Mouse (Mus musculus): ENCODE data around the gene Gm8720. TPM values are rescaled to one million over a fixed set of nuclear protein-coding genes. Genes with fewer than 3 reads are reported as not detected.
"Not testable (repeated sequence)": the region's sequence is repeated elsewhere in the genome, so short reads cannot be mapped to it uniquely, and the experiment has no call there.

The Gm8720 gene
- not detected in 2 replicates for polyA plus RNA-seq (2016; fragmentation: Nextera tagmentation; extraction: Ambion mirVana)

DNA sequence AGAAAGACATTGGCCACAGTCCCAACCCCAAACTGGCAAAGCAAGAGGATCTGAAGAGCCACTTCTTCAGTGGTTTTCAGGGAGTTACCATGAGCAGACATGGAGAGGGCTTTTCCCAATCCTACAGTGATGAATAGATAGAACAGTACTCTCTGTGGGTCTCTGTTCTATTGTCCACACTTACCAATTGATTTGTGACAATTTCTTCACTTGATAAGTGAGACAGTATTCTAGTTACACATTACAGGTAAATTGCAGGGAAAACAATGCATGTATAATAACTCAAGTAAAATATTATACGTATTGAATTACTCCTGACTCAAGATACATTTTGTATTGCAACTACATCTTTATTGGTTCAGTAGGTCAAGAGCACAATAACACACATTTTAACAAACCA is at the start of gene Gm8720:
TSS of gene Gm8720 (minus strand) at position 101 of the 400 bp plus-strand sequence.
- not testable (repeated sequence) for H3K27ac ChIP-seq (replicated peaks); H3K36me3 ChIP-seq; H3K4me3 ChIP-seq; H3K9me3 ChIP-seq (replicated peaks); H3K4me1 ChIP-seq; DNase-seq (ENCODE audit: low spot score); H3K27me3 ChIP-seq (ENCODE audit: low read depth, poor library complexity, severe bottlenecking)
- WGBS: no CpG with 5 or more reads among the region's 1 CpGs

DNA sequence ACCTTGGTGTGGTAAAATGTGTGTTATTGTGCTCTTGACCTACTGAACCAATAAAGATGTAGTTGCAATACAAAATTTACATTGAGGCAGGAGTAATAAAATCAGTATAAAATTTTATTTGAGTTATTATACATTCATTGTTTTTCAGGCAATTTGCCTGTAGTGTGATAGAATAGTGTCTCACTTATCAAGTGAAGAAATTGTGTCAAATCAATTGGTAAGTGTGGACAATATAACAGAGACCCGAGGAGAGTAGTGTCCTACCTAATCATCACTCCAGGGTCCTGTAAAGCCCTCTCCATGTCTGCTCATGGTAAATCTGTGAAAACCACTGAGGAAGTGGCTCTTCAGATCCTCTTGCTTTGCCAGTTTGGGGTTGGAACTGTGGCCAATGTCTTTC is 12.0 kb downstream of the Gm8720 start, which contains the start of gene Vmn1r163:
TSS of gene Vmn1r163 (plus strand) at position 301 of the 400 bp plus-strand sequence.
- H3K27ac ChIP-seq (replicated peaks); H3K36me3 ChIP-seq; H3K27me3 ChIP-seq (ENCODE audit: low read depth, poor library complexity, severe bottlenecking); H3K9me3 ChIP-seq (replicated peaks); H3K4me1 ChIP-seq; DNase-seq (ENCODE audit: low spot score); H3K4me3 ChIP-seq: not testable (repeated sequence)
- WGBS: no CpG with 5 or more reads among the region's 1 CpGs

DNA sequence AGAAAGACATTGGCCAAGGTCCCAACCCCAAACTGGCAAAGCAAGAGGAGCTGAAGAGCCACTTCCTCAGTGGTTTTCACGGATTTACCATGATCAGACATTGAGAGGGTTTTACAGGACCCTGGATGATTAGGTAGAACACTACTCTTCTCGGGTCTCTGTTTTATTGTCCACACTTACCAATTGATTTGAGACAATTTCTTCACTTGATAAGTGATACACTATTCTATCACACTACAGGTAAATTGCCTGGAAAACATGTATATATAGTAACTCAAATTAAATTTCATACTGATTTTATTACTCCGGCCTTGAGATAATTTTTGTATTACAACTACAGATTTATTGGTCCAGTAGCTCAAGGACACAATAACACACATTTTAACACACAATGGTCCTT is 47.4 kb downstream of the Gm8720 start, which contains the start of gene Gm4216:
TSS of gene Gm4216 (minus strand) at position 101 of the 400 bp plus-strand sequence.
- H3K27me3 ChIP-seq (ENCODE audit: low read depth, poor library complexity, severe bottlenecking); H3K27ac ChIP-seq (replicated peaks); H3K9me3 ChIP-seq (replicated peaks); H3K36me3 ChIP-seq; H3K4me3 ChIP-seq; DNase-seq (ENCODE audit: low spot score); H3K4me1 ChIP-seq: not testable (repeated sequence)
- WGBS: no CpG with 5 or more reads among the region's 3 CpGs

Other genes with a start within 250 kb of the Gm8720 start
- gene Vmn1r159, start 223.9 kb downstream of the Gm8720 start, polyA plus RNA-seq (2016; fragmentation: Nextera tagmentation; extraction: Ambion mirVana): not detected in 2 replicates
- gene Vmn1r160, start 196.2 kb downstream of the Gm8720 start, polyA plus RNA-seq (2016; fragmentation: Nextera tagmentation; extraction: Ambion mirVana): not detected in 2 replicates
- not detected in 2 replicates for gene Gm4214, start 82.8 kb downstream of the Gm8720 start, polyA plus RNA-seq (2016; fragmentation: Nextera tagmentation; extraction: Ambion mirVana)
- not detected in 2 replicates for gene Gm4216, start 47.5 kb downstream of the Gm8720 start, polyA plus RNA-seq (2016; fragmentation: Nextera tagmentation; extraction: Ambion mirVana)
- gene Vmn1r163, start 11.9 kb downstream of the Gm8720 start, polyA plus RNA-seq (2016; fragmentation: Nextera tagmentation; extraction: Ambion mirVana): not detected in 2 replicates
- not detected in 2 replicates for gene Gm10662, start 77.0 kb upstream of the Gm8720 start, polyA plus RNA-seq (2016; fragmentation: Nextera tagmentation; extraction: Ambion mirVana)
- not detected in 2 replicates for gene Vmn1r165, start 149.9 kb upstream of the Gm8720 start, polyA plus RNA-seq (2016; fragmentation: Nextera tagmentation; extraction: Ambion mirVana)
- not detected in 2 replicates for gene Vmn1r166, start 184.2 kb upstream of the Gm8720 start, polyA plus RNA-seq (2016; fragmentation: Nextera tagmentation; extraction: Ambion mirVana)
- not detected in 2 replicates for gene Gm6902, start 211.4 kb upstream of the Gm8720 start, polyA plus RNA-seq (2016; fragmentation: Nextera tagmentation; extraction: Ambion mirVana)
- gene Nlrp4e, start 233.7 kb upstream of the Gm8720 start, polyA plus RNA-seq (2016; fragmentation: Nextera tagmentation; extraction: Ambion mirVana): not detected in 2 replicates

All from midbrain, embryonic 10.5 days (tissue).